Mouse (Mus musculus) neural tube, embryonic 12.5 days (tissue): ENCODE data around the gene Fam189a1. TPM values are rescaled to one million over a fixed set of nuclear protein-coding genes. Genes with fewer than 3 reads are reported as not detected.

Experiments
- ATAC-seq: fragments of 200-750 bp; cut with Nextera tagmentation; 2 replicates; pipeline ENCODE4 v1.8.0; 2017; ENCODE audit warnings: low read depth, mild to moderate bottlenecking, moderate TSS enrichment, moderate library complexity; ENCODE audit not compliant: low FRiP score
- H3K27ac ChIP-seq: fragments of 300-500 bp; sonication (generic); 2 replicates; pipeline ENCODE4 v1.5.1; 2016
- H3K27me3 ChIP-seq: fragments of 300-500 bp; sonication (generic); replicated peaks from 2 replicates; pipeline ENCODE4 v1.6.1; 2016; ENCODE audit warnings: mild to moderate bottlenecking
- H3K36me3 ChIP-seq: fragments of 300-500 bp; sonication (generic); 2 replicates; pipeline ENCODE4 v1.6.1; 2016; ENCODE audit warnings: mild to moderate bottlenecking
- H3K4me1 ChIP-seq: fragments of 300-500 bp; sonication (generic); 2 replicates; pipeline ENCODE4 v1.6.1; 2016
- H3K4me2 ChIP-seq: fragments of 300-500 bp; sonication (generic); replicated peaks from 2 replicates; pipeline ENCODE4 v1.6.1; 2016; ENCODE audit warnings: mild to moderate bottlenecking
- H3K4me3 ChIP-seq: fragments of 300-500 bp; sonication (generic); 2 replicates; pipeline ENCODE4 v1.5.1; 2016
- H3K9ac ChIP-seq: fragments of 300-500 bp; sonication (generic); 2 replicates; pipeline ENCODE4 v1.6.1; 2016; ENCODE audit warnings: mild to moderate bottlenecking
- H3K9me3 ChIP-seq: fragments of 300-500 bp; sonication (generic); 2 replicates; pipeline ENCODE4 v1.6.1; 2016; ENCODE audit warnings: mild to moderate bottlenecking
- WGBS: fragments of 180-500 bp; shearing (Covaris S2); methylation state at CpG from one replicate; pipeline ENCODE4 v1.1.7; 2016; 5-methylcytosine and 5-hydroxymethylcytosine counted together
- polyA plus RNA-seq: library from polyadenylated mRNA; unstranded; fragments of >200 nt; fragmentation: Nextera tagmentation; extraction: Ambion mirVana; gene quantifications from 2 replicates; pipeline ENCODE4 v1.2.1, GENCODE M21; 2016

The Fam189a1 gene
- polyA plus RNA-seq, 1 experiment from 2014 or later, result 8.8 TPM

DNA sequence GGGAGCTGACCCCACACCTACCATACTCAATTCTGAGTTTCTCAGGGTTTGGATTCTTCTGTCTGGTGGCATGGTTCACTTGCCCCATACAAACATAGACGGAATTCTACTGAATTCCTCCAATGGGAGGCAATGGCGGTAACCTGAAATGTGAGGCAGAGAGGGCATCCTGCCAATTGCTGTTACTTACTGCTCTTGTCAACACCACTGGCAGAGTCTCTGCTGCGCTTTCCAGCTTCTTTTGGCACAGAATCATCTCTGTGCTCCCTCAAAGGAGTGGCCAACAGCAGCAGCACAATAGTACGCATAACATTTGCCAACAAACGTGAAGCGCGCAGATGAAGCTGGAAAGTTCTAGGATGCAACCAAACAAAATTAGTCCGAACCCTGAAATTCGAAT, 266.5 kb downstream of the Fam189a1 start:
- no peak for ATAC-seq
- H3K4me3 ChIP-seq, result no peak overlapping the region
- H3K9me3 ChIP-seq, result no peaks in the 10 kb centered on the region
- H3K27me3 ChIP-seq, result no peaks in the 10 kb centered on the region
- H3K4me1 ChIP-seq, result no peaks in the 10 kb centered on the region
- H3K4me2 ChIP-seq, result no peak overlapping the region
- 87% methylated on average over 9 of the region's 9 CpGs for WGBS
- no peak overlapping the region for H3K27ac ChIP-seq
- H3K36me3 ChIP-seq, result no peaks in the 10 kb centered on the region
- H3K9ac ChIP-seq, result no peak overlapping the region

DNA sequence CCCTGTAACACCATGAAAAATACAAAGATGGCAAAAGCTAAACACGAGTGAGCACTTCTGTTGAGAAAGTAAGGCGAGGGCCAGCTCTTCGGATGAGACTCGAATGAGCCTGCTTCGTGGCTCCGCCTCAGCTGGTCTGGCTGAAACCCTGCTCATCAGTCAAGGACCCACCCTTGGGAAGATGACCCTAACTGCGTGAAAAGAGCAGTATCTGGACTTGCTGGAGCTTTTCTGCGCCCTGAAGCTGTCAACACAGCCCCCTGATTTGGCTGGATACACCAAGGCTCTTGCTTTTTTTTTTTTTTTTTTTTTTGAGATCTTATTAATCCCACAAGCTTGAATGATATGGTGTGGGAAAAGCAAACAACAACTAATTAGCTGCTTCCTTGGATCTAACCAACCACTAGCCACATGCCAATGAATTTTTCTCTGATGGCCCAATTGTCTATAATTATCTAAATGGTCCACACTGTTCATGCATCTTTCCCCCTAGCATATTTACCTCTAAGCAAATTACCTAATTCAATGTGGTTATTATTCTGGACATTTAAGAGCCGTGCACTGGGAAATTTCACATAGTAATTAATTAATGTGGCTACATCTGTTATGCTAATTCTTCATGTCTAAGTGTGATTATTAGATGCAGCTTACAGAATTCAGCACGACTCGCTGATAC, 272.0 kb downstream of the Fam189a1 start:
- ATAC-seq, result no peak
- H3K4me1 ChIP-seq, result no peaks in the 10 kb centered on the region
- H3K9ac ChIP-seq, result no peak overlapping the region
- no peaks in the 10 kb centered on the region for H3K27me3 ChIP-seq
- WGBS, result 74% methylated on average over 11 of the region's 11 CpGs
- no peaks in the 10 kb centered on the region for H3K36me3 ChIP-seq
- H3K27ac ChIP-seq, result no peak overlapping the region
- no peak overlapping the region for H3K4me2 ChIP-seq
- H3K4me3 ChIP-seq, result no peak overlapping the region
- no peaks in the 10 kb centered on the region for H3K9me3 ChIP-seq

DNA sequence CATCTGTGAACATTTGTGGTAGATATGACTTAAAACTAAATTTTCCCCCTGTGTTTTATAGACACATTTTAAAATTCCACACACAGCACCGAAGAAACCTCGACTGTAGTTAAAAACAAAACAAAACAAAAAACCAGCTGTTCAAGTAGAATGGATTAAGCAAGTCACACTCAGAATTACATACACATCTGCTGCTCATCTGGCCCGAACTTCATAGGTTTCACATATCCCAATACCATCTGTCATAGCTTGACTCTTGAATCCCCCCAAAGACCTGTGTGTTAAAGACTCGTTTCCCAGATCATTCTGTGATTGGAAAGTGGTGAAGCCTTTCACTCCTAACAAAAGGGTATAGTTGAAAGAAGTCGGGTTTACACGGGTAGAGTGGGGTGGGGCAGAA, 274.1 kb downstream of the Fam189a1 start:
- no peaks in the 10 kb centered on the region for H3K4me1 ChIP-seq
- H3K4me3 ChIP-seq, result no peak overlapping the region
- WGBS, result 73% methylated on average over 6 of the region's 6 CpGs
- no peak for ATAC-seq
- H3K9ac ChIP-seq, result no peak overlapping the region
- H3K36me3 ChIP-seq, result no peaks in the 10 kb centered on the region
- H3K9me3 ChIP-seq, result no peaks in the 10 kb centered on the region
- no peak overlapping the region for H3K27ac ChIP-seq
- H3K27me3 ChIP-seq, result no peaks in the 10 kb centered on the region
- H3K4me2 ChIP-seq, result no peak overlapping the region

DNA sequence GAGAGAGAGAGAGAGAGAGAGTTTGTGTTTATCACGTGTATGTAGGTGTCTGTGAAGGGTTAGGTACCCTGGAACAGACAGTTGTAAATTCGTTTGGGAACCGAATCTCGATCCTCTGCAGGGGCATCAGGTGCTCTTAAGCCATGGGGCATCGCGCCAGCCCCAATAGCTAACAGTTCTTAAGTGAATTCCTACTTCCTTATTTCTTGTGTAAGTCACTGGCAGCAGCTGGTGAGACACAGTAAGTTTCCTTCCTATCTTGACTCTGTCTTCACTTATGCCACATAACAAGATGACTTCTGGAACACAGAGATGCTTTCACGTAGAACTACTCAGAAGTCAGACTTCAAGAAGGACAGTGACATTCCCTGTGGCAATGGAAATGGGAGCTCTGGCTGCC, 275.0 kb downstream of the Fam189a1 start:
- Histone ChIP-seq H3K9ac (no peak overlapping the region), H3K4me3 (no peak overlapping the region), H3K36me3 (no peaks in the 10 kb centered on the region), H3K4me2 (no peak overlapping the region), H3K27ac (no peak overlapping the region), H3K4me1 (no peaks in the 10 kb centered on the region), H3K9me3 (no peaks in the 10 kb centered on the region), H3K27me3 (no peaks in the 10 kb centered on the region)
- ATAC-seq, result no peak
- WGBS, result 80% methylated on average over 7 of the region's 7 CpGs

DNA sequence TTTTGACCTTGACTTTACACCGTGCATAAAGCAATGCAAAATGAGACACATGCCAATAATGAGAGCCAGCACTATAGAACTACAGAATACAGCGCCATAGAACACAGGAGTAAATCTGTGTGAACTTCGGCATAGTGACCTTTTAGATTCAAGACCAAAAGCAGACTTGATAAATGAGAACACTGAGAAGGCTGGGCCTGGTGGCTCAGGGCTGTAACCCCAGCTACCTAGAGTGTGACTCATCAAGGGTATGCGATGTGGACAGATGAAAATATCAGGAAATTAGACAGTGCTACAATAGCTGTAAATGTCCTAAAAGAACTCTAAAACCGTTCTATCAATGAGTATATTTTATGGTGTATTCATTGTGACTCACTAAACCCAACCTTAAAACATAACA, 276.0 kb downstream of the Fam189a1 start:
- Histone ChIP-seq H3K4me1 (no peaks in the 10 kb centered on the region), H3K36me3 (no peaks in the 10 kb centered on the region), H3K9ac (no peak overlapping the region), H3K4me3 (no peak overlapping the region), H3K9me3 (no peaks in the 10 kb centered on the region), H3K4me2 (no peak overlapping the region), H3K27me3 (no peaks in the 10 kb centered on the region), H3K27ac (no peak overlapping the region)
- WGBS, result 89% methylated on average over 5 of the region's 5 CpGs
- ATAC-seq, result no peak

DNA sequence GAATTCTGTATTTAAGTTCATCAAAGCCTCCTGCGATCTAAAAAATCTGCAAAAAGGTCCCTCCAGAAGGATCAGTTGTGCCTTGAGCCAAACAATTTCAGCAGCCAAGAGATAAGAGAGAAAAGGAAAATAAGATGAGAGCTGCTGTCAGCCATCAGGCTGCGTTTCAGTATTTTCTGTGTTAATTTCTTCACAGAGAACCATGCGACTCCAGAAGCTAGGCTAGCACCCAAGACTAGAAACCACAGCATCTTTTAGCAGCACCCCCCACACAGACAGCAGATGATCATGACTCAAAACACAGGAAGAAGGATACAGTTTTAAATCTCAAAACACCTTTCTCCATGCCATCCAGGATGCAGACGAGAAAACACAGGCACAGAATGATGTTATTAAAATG, 281.4 kb downstream of the Fam189a1 start:
- Histone ChIP-seq H3K27ac (no peak overlapping the region), H3K4me2 (no peak overlapping the region), H3K27me3 (no peaks in the 10 kb centered on the region), H3K9ac (no peak overlapping the region), H3K4me1 (peaks cover 13% of the 10 kb centered on the region), H3K36me3 (no peaks in the 10 kb centered on the region), H3K9me3 (no peaks in the 10 kb centered on the region), H3K4me3 (no peak overlapping the region)
- no peak for ATAC-seq
- 89% methylated on average over 4 of the region's 4 CpGs for WGBS

DNA sequence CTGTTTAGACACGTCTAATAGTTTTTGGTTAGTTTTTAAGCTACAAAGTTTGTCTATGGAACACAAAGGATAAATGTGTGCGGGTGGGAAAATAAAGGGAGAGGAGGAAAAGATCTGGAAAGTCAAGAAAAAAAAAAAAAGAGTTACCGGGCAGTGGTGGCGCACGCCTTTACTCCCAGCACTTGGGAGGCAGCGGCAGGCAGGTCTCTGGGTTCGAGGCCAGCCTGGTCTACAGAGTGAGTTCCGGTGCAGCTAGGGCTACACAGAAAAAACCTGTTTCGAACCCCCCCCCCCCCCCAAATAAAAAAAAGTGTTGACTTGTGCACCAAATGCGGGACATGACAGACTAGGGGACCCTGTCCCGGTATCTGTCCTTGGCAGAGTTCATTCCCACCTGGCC, 283.1 kb downstream of the Fam189a1 start:
- Histone ChIP-seq H3K4me2 (peak overlapping the region; percentile 93), H3K9ac (0 out of 2 replicates have a peak overlapping the region, but pooled peaks have one; percentile 38), H3K27ac (peak overlapping the region; percentile 42; the same call in 1 of the 2 replicates), H3K9me3 (no peaks in the 10 kb centered on the region), H3K4me3 (peak overlapping the region; percentile 94), H3K36me3 (no peaks in the 10 kb centered on the region), H3K4me1 (peaks cover 18% of the 10 kb centered on the region), H3K27me3 (no peaks in the 10 kb centered on the region)
- ATAC-seq, result peak; percentile 29
- WGBS, result 41% methylated on average over 11 of the region's 11 CpGs

DNA sequence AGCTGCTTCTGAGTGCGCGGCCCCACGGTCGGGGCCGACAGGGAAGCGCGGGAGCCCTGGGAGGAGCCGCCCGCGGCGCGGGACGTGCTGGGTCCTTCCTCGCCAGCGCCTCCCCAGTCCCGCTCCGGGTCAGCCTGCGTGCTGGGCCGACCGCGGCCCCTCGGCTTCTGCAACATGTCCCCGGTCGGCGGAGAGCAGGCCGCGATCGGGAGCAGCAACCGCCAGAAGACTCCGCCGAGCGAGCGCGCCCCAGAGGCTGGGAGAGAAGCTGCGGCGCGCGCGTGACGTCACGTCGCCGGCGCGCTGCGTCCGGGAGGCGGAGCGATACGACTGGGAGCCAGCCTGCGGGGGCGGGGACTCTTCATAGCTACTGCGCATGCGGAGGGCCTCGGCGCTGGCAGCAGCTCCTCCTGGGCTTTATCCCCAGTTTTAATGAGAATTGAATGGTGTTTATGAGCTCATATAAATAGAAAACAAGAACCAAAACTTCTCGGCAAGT, 283.6 kb downstream of the Fam189a1 start, which contains the start of gene Nsmce3:
TSS of gene Nsmce3 (minus strand) at position 255 of the 499 bp plus-strand sequence.
- peak within 1 kb of the TSS; percentile 93 for H3K4me2 ChIP-seq
- ATAC-seq, result peak; percentile 95

DNA sequence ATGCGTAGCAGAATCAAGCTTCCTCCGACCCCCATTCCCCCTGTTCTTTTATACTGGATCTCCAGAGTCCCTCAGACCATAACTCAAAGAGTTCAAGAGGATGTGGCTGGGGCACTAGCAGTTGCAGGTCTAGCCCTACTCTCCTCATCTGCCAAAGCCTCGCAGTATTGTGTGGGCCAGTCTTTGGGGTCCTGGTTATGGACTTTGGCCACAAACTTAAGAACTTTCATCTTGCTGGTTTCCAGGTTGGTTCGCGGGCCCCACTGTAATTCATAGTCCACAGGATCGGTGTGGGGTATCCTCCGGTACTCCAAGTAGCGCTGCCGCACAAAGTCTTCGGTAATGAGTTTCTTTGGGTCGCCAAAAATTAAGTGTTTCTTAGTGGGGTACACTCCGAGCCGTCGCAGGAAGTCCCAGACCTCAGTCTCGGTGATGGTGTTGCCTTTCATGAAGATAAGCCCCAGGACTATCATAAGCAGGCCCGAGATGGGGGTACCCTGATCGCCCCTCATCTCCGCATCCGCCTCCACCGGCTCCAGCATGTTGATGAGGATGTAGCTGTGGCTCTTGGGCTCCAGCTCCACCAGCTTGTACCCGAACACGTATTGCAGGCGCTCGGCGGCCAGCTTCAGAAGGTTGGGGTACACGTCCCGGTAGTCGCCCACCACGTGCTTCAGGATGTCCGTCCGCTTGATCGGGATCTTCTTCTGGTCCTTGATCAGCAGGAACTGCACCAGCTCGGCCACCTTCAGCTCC, 284.2 kb downstream of the Fam189a1 start:
- peaks cover 18% of the 10 kb centered on the region for H3K4me1 ChIP-seq
- H3K9me3 ChIP-seq, result no peaks in the 10 kb centered on the region
- peak overlapping the region; percentile 93 for H3K9ac ChIP-seq
- WGBS, result 1% methylated on average over 33 of the region's 33 CpGs
- peak overlapping the region; percentile 93 for H3K4me2 ChIP-seq
- ATAC-seq, result peak; percentile 73
- H3K27ac ChIP-seq, result peak overlapping the region; percentile 89
- no peaks in the 10 kb centered on the region for H3K36me3 ChIP-seq
- no peaks in the 10 kb centered on the region for H3K27me3 ChIP-seq
- H3K4me3 ChIP-seq, result peak overlapping the region; percentile 94

More for the DNA sequence above, 283.6 kb downstream of the Fam189a1 start, which contains the start of gene Nsmce3:
- Histone ChIP-seq H3K4me1 (peaks cover 18% of the 10 kb centered on the region), H3K27me3 (no peaks in the 10 kb centered on the region), H3K4me3 (peak within 1 kb of the TSS; percentile 94), H3K36me3 (no peaks in the 10 kb centered on the region), H3K27ac (peak within 1 kb of the TSS; percentile 89), H3K9me3 (no peaks in the 10 kb centered on the region), H3K9ac (peak within 1 kb of the TSS; percentile 93)
- WGBS, result under 1% methylated on average over 57 of the region's 57 CpGs

DNA sequence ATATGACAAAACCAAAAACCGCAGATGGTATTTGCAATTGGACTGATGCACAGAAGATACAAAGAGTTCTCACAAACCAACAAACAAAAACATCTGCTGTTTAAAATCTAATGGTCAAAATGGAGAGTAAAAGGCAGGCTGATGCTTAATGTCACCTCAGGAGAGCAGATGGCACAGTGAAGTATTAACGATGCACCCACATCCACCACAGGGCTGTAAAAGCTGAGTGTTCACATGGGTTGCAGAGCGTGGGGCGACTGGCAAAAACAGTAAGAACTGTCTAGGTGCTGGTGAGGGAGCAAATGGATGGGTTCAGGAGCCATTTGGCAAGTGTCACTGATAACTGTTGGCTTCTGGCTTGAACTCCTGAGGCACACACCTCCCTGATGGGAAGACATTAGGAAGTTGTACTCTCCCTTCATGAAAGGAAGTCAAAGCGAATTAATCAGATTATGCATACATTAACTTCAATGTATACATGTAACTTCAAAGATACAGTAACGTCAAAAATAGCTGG, 286.8 kb downstream of the Fam189a1 start:
- no peak for ATAC-seq
- Histone ChIP-seq H3K4me3 (no peak overlapping the region), H3K36me3 (no peaks in the 10 kb centered on the region), H3K4me2 (peak overlapping the region; percentile 93), H3K4me1 (peaks cover 18% of the 10 kb centered on the region), H3K27me3 (no peaks in the 10 kb centered on the region), H3K9ac (no peak overlapping the region), H3K9me3 (no peaks in the 10 kb centered on the region), H3K27ac (no peak overlapping the region)
- 79% methylated on average over 6 of the region's 6 CpGs for WGBS

DNA sequence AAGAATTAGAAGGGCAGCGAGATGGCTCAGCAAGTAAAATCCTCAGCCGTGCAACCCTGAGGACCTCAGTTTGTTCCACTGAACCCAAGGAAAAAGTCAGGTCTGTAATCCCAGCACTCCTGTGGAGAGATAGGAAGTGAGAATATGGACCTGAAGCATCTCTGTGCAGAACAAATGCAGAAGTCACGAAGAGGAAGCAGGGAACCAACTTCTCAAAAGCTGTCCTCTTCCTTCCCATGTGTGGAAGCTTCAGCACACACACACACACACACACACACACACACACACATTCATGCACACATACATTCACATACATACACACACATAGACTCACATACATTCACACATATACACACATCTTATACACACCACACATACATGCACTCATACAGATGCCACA, 292.8 kb downstream of the Fam189a1 start:
- Histone ChIP-seq H3K27ac (no peak overlapping the region), H3K27me3 (no peaks in the 10 kb centered on the region), H3K9ac (no peak overlapping the region), H3K4me1 (no peaks in the 10 kb centered on the region), H3K4me3 (no peak overlapping the region), H3K4me2 (no peak overlapping the region), H3K9me3 (no peaks in the 10 kb centered on the region), H3K36me3 (no peaks in the 10 kb centered on the region)
- ATAC-seq, result no peak
- 83% methylated on average over 3 of the region's 3 CpGs for WGBS

DNA sequence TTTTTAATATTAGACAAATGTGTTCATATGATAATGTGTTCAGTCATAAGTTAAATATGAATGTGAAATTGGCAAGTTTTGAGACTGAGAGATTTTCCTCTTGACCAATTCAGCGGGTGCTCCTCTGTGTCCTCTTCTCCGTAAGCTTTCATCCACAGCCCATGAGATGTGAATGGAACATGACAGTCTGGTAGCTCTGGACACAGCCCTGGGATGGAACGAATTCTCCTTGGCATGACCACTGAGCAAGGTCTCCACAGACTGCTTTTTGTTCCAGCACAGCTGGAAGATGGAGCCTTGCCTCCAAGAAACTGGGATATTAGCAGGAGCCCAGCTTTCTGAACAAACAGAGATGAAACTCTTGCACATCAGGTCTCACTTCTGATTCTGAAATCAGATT, 293.4 kb downstream of the Fam189a1 start:
- Histone ChIP-seq H3K4me1 (no peaks in the 10 kb centered on the region), H3K9me3 (no peaks in the 10 kb centered on the region), H3K4me3 (no peak overlapping the region), H3K27me3 (no peaks in the 10 kb centered on the region), H3K36me3 (no peaks in the 10 kb centered on the region), H3K9ac (no peak overlapping the region), H3K27ac (no peak overlapping the region), H3K4me2 (no peak overlapping the region)
- no peak for ATAC-seq
- 88% methylated on average over 3 of the region's 3 CpGs for WGBS
